ENCODE assay signal across 6 mouse cellular contexts in the genomic region with DNA sequence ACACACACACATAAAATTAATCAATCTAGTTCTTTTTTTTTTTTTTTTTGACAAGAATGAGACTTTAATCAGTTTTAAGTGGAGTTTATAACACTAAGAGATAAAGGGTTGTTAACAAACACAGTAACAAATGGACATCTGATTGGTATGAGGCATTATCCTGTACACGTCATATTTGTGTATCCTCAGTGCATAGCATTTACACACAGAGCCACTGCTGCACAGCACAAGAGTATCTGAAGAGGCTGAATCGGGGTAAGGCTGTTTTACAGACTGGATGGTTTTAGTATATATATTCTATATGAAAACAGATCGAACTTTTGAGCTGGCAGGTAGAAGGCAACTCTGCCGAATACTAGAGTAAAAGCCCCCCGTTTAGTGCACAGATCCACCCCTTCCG.
DNase-seq lines count a peak whose midpoint lies in the region; ATAC-seq lines count a peak whose summit lies in the region.
"Not testable (repeated sequence)": the region's sequence is repeated elsewhere in the genome, so short reads cannot be mapped to it uniquely, and the experiment has no call there.

No protein-coding gene starts in this region.

- WGBS in heart, embryonic 12.5 days: no CpG with 5 or more reads among the region's 6 CpGs
- no CpG with 5 or more reads among the region's 6 CpGs for WGBS in midbrain, embryonic 14.5 days

- DNase-seq in midbrain, embryonic 14.5 days: not testable (repeated sequence)

- not testable (repeated sequence) for H3K36me3 ChIP-seq in heart, embryonic 12.5 days; midbrain, embryonic 14.5 days (ENCODE audit: control insufficient read depth, insufficient read depth, low read length)

- not testable (repeated sequence) for H3K27ac ChIP-seq in heart, embryonic 12.5 days (ENCODE audit: poor library complexity, severe bottlenecking); midbrain, embryonic 14.5 days (replicated peaks; ENCODE audit: low read depth, low read length)

- not testable (repeated sequence) for H3K4me1 ChIP-seq in heart, embryonic 12.5 days (replicated peaks); midbrain, embryonic 14.5 days (ENCODE audit: control insufficient read depth, insufficient read depth, low read length)

- H3K27me3 ChIP-seq in heart, embryonic 12.5 days (replicated peaks); midbrain, embryonic 14.5 days (ENCODE audit: control insufficient read depth, insufficient read depth, low read length): not testable (repeated sequence)

- not testable (repeated sequence) for H3K4me3 ChIP-seq in heart, embryonic 12.5 days; midbrain, embryonic 14.5 days (replicated peaks; ENCODE audit: low read depth, low read length)

- not testable (repeated sequence) for H3K4me2 ChIP-seq in heart, embryonic 12.5 days; midbrain, embryonic 14.5 days (ENCODE audit: low read length)

- not testable (repeated sequence) for H3K9ac ChIP-seq in heart, embryonic 12.5 days; midbrain, embryonic 14.5 days (replicated peaks; ENCODE audit: low read length)

- not testable (repeated sequence) for H3K9me3 ChIP-seq in heart, embryonic 12.5 days (replicated peaks); midbrain, embryonic 14.5 days (ENCODE audit: control insufficient read depth, low read length)

- ATAC-seq in erythroblast, adult 5-6 weeks (replicated peaks; ENCODE audit: low FRiP score, poor library complexity, severe bottlenecking): peak; percentile 52
- peak; percentile 22; the same call in 1 of the 2 replicates for ATAC-seq in granulocyte monocyte progenitor cell, adult 5-6 weeks (replicated peaks; ENCODE audit: poor library complexity, severe bottlenecking)
- peak; percentile 42; the same call in 1 of the 2 replicates for ATAC-seq in heart, embryonic 12.5 days (ENCODE audit: insufficient number of reproducible peaks, low FRiP score)
- ATAC-seq in megakaryocyte progenitor cell, adult 5-6 weeks (replicated peaks; ENCODE audit: poor library complexity): 0 out of 2 replicates have a peak, but pooled peaks have one; percentile 20
- peak; percentile 34; the same call in 1 of the 2 replicates for ATAC-seq in midbrain, embryonic 14.5 days (ENCODE audit: low FRiP score, low TSS enrichment)
- ATAC-seq in neutrophil, adult 5-6 weeks (ENCODE audit: extremely low read depth, insufficient number of reproducible peaks, low FRiP score, poor library complexity, severe bottlenecking): peak; percentile 19; the same call in 1 of the 2 replicates
